Mouse (Mus musculus): Measurements from ENCODE around the gene Camk1d.
"Not testable (repeated sequence)": the region's sequence is repeated elsewhere in the genome, so short reads cannot be mapped to it uniquely, and the experiment has no call there.

The Camk1d gene

DNA sequence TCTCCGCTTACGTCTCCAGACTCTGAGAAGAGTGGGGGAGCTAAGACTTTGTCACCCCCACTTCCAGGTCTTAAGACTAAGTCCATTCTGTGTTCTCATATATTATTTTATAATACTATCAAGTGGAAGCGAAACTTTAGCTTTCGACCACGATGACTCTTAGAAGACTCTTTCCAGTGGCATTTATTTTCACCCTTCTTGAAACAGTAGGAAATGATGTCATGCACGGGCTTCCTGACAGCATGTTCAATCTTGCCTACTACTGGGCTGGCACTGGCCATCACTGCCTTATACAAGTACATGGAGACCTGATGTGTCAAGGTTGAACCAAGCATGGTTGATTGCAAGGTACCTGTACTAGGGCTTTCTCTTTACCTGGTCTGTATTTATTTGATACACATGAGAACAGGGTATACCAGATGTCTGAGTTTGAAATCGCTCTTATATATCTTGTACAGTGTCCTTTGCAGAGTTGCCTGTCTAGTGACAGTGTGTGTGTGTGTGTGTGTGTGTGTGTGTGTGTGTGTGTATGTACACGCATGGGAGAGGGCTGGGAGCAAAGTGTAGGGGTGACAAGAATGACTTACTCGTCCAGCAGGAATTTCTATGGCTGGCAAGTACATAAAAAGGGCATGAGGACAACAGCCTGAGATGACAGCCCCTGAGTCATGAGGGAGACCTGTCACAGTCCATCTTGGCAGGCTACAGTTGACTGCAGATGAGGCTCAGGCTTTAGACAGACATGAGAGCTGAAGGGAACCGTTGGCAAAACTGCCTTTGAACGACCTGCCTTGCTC lies 417.4 kb downstream of the Camk1d start:
- ATAC-seq (ENCODE audit: insufficient number of reproducible peaks, low FRiP score, low TSS enrichment) = no peak

- no peak for ATAC-seq (ENCODE audit: insufficient number of reproducible peaks, low FRiP score, low TSS enrichment)
Observed at GRCm38 (mm10) chr2:5295098-5295497, 419.2 kb downstream of the Camk1d start.

DNA sequence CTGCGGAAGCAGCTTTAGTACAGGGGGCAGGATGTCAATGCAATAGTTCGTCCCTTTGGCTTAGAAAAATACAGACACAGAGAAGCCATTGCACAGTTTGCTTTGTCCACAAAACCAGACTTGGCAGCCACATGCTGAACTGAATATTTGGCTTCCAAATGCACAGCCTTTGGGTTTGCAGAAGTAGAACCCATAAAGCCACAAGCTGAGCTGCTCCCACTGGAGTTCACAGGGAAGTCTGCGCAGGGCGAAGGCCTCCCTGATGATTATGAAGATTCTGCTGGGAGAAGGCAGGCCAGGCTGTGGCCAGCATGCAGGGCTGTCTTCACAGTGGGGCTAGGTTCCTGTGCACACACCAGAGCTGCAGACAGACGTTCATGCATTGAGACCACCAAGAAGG lies 419.9 kb downstream of the Camk1d start:
- no peak for ATAC-seq (ENCODE audit: insufficient number of reproducible peaks, low FRiP score, low TSS enrichment)

DNA sequence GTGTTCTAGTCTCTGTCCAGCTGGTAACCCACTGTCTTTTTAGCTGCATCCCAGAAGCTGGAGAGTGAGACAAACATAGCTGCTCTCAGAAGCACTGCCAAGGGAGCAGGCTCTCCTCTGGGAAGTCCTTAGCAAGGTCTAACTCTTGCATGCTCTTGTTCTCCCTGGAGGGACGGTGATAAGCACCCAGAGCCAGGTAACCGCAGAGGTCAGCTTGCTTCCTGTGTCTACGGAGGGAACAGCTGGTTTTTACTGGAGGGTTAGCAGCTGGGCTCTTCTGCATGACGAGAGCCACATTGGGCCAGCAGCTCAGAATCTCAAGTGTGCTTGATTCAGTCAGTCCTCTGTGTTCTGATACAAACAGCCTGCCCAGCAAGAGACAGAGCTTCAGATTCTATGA lies 425.7 kb downstream of the Camk1d start:
- no peak for ATAC-seq (ENCODE audit: insufficient number of reproducible peaks, low FRiP score, low TSS enrichment)

GRCm38 (mm10) chr2:5287044-5287380 lies 427.3 kb downstream of the Camk1d start:
- ATAC-seq (ENCODE audit: insufficient number of reproducible peaks, low FRiP score, low TSS enrichment) = no peak

GRCm38 (mm10) chr2:5286189-5287043 lies 427.9 kb downstream of the Camk1d start:
- ATAC-seq (ENCODE audit: insufficient number of reproducible peaks, low FRiP score, low TSS enrichment) = no peak

GRCm38 (mm10) chr2:5284351-5284750 lies 430.0 kb downstream of the Camk1d start:
- ATAC-seq (ENCODE audit: insufficient number of reproducible peaks, low FRiP score, low TSS enrichment) = no peak

- no peak for ATAC-seq (ENCODE audit: insufficient number of reproducible peaks, low FRiP score, low TSS enrichment)
Observed at GRCm38 (mm10) chr2:5282623-5283022, 431.7 kb downstream of the Camk1d start.

DNA sequence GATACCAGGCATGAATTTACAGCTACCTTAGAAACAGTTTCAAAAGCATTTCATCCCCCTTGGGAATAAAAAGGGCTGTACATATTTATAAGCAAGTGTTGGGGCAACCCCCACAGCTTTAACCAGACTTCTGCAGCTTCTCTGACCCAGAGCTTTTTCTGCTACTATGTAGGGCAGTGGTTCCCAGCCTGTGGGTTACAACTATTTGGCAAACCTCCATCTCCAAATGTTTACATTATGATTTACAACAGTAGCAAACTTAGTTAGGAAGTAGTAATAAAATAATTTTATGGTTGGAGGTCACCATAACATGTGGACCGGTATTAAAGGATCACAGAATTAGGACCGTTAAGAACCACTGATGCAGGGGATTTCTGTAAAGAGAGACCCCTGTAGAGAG lies 446.3 kb downstream of the Camk1d start:
- no peak for ATAC-seq (ENCODE audit: insufficient number of reproducible peaks, low FRiP score, low TSS enrichment)

DNA sequence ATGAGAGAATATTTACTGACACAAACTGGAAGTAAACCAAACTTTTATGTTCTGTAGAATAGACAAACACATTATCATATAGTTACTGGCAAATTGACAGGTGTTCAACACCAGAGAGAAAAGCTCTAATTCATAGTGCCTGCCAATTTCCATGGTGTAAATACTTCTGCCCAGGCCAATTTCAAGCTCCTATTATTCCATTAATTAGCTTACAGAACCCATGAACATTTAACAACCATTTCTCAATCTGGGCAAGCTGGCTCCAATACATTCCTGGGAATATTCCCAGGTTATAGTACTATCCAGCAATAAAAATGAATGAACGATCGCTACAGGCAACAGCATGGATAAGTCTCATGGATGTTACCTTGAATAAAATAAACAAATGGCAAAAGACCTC lies 452.0 kb downstream of the Camk1d start:
- no peak for ATAC-seq (ENCODE audit: insufficient number of reproducible peaks, low FRiP score, low TSS enrichment)

GRCm38 (mm10) chr2:5258250-5258649 lies 456.1 kb downstream of the Camk1d start:
- no peak for ATAC-seq (ENCODE audit: insufficient number of reproducible peaks, low FRiP score, low TSS enrichment)

DNA sequence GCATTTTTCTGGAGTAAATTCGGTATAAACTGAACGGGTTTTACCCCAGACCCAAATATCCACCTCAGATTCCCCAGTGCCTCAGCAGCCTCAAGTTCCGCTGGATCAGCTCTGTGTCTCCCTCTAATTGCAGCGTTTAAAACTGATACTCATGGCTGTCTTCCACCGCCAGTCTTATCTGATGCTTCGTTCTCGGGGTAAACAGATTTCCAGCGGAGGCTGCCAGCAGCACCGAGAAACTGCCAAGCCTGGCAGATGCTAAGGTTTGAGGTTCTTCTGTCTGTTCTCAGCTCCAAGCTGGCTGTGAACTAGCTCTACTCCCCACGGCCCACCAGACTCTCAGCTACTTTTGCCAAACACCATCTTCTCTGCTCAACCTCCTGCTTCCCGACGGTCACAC lies 464.3 kb downstream of the Camk1d start:
- peak; percentile 43 for ATAC-seq (ENCODE audit: insufficient number of reproducible peaks, low FRiP score, low TSS enrichment)

GRCm38 (mm10) chr2:5249199-5249598 lies 465.1 kb downstream of the Camk1d start:
- not testable (repeated sequence) for ATAC-seq (ENCODE audit: insufficient number of reproducible peaks, low FRiP score, low TSS enrichment)

Data from cerebellum, adult (tissue).